In the genomic region with DNA sequence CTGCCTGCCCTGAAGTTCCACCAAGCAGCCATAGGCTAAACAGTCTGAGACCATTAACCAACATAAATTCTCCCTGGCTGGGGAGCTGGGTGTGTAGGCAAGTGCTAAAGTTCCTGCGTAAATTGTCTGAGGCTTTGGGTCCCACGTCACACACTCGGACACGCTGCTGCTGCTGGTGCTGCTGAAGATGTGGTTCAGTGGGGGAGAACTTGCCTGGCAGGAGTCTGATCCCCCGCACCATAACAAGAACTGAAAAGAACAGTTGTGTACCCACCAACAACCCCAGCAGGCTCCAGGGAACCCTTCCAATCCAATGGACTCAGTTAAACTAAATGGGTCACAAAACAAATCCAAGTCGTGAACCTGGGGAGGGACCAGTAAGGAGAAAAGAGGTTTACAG, we compare ENCODE assay signal across 19 mouse cellular contexts. TPM values are rescaled to one million over a fixed set of nuclear protein-coding genes. Genes with fewer than 3 reads are reported as not detected.
DNase-seq lines count a peak whose midpoint lies in the region; ATAC-seq and TF ChIP-seq lines count a peak whose summit lies in the region.
"Had no signal": no experiment of that assay in that cellular context is flagged by ENCODE, and none has a peak within 500 bp of the region (broad histone marks: within the 10 kb centered on the region; RNA-seq: fewer than 3 reads in every experiment).

No protein-coding gene starts in this region.

- peak; percentile 63 for DNase-seq in heart, adult 11 months
- no peak for DNase-seq in lung, postnatal 0 days (ENCODE audit: low spot score)
- no peak for DNase-seq in lung, postnatal 4 days
- DNase-seq in stomach, postnatal 0 days (ENCODE audit: low spot score): no peak
- no peak for DNase-seq in left cerebral cortex, postnatal 10 days (ENCODE audit: extremely low spot score in 1 of 2, low spot score in 2 of 2)
- DNase-seq: adrenal gland, adult 2 months; adrenal gland, postnatal 10 days; adrenal gland, postnatal 25 days; cerebellum, adult 11-12 months; cerebellum, adult 2 months; cerebellum, adult 9-10 months; cerebellum, postnatal 10 days; cerebellum, postnatal 25 days had no signal

- no peak for TF ChIP-seq EP300 in lung, postnatal 0 days (IDR thresholded peaks at IDR 0.05)
- TF ChIP-seq EP300 in stomach, postnatal 0 days (optimal IDR thresholded peaks at IDR 0.05): no peak

- H3K4me2 ChIP-seq in heart, embryonic 12.5 days: no peak overlapping the region
- H3K4me2 ChIP-seq in lung, postnatal 0 days (replicated peaks; ENCODE audit: low read depth, low read length): no peak overlapping the region
- H3K4me2 ChIP-seq in stomach, postnatal 0 days (replicated peaks; ENCODE audit: low read depth): no peak overlapping the region
- H3K4me2 ChIP-seq: embryonic facial prominence, embryonic 12.5 days; forebrain, embryonic 13.5 days; forebrain, embryonic 15.5 days had no signal

- intact Hi-C loops in left cerebral cortex, postnatal 10 days (cut with DNase I): no loop called here

- H3K27me3 ChIP-seq in heart, embryonic 12.5 days (replicated peaks): no peaks in the 10 kb centered on the region
- no peaks in the 10 kb centered on the region for H3K27me3 ChIP-seq in lung, postnatal 0 days (replicated peaks; ENCODE audit: insufficient read depth, low read length)
- no peaks in the 10 kb centered on the region for H3K27me3 ChIP-seq in stomach, postnatal 0 days (ENCODE audit: control insufficient read depth, insufficient read depth, low read length)
- H3K27me3 ChIP-seq: embryonic facial prominence, embryonic 12.5 days; forebrain, embryonic 13.5 days; forebrain, embryonic 15.5 days had no signal

- no peak for ATAC-seq in heart, embryonic 12.5 days (ENCODE audit: insufficient number of reproducible peaks, low FRiP score)
- ATAC-seq in lung, postnatal 0 days: no peak
- no peak for ATAC-seq in stomach, postnatal 0 days (ENCODE audit: low FRiP score, low TSS enrichment)
- ATAC-seq: forebrain, embryonic 13.5 days; forebrain, embryonic 15.5 days had no signal

- no peak overlapping the region for H3K27ac ChIP-seq in heart, embryonic 12.5 days (ENCODE audit: poor library complexity, severe bottlenecking)
- peak overlapping the region; percentile 16; the same call in 1 of the 2 replicates for H3K27ac ChIP-seq in lung, postnatal 0 days (ENCODE audit: low read length)
- H3K27ac ChIP-seq in stomach, postnatal 0 days (replicated peaks): 0 out of 2 replicates have a peak overlapping the region, but pooled peaks have one; percentile 35
- H3K27ac ChIP-seq: embryonic facial prominence, embryonic 10.5 days; embryonic facial prominence, embryonic 12.5 days; forebrain, embryonic 13.5 days; forebrain, embryonic 15.5 days had no signal

- H3K4me3 ChIP-seq in heart, embryonic 12.5 days: no peak overlapping the region
- no peak overlapping the region for H3K4me3 ChIP-seq in lung, postnatal 0 days (ENCODE audit: low read depth, low read length)
- H3K4me3 ChIP-seq in stomach, postnatal 0 days (ENCODE audit: low read depth, low read length): no peak overlapping the region
- H3K4me3 ChIP-seq: embryonic facial prominence, embryonic 10.5 days; embryonic facial prominence, embryonic 12.5 days; forebrain, embryonic 13.5 days; forebrain, embryonic 15.5 days had no signal

- no peaks in the 10 kb centered on the region; the same call in 1 of the 2 replicates for H3K9me3 ChIP-seq in heart, embryonic 12.5 days (replicated peaks)
- H3K9me3 ChIP-seq in lung, postnatal 0 days (ENCODE audit: low read length): no peaks in the 10 kb centered on the region
- no peaks in the 10 kb centered on the region for H3K9me3 ChIP-seq in stomach, postnatal 0 days (ENCODE audit: control insufficient read depth, low read length)
- H3K9me3 ChIP-seq: embryonic facial prominence, embryonic 10.5 days; embryonic facial prominence, embryonic 12.5 days; forebrain, embryonic 13.5 days; forebrain, embryonic 15.5 days had no signal

- H3K36me3 ChIP-seq in heart, embryonic 12.5 days: no peaks in the 10 kb centered on the region
- no peaks in the 10 kb centered on the region for H3K36me3 ChIP-seq in lung, postnatal 0 days (ENCODE audit: insufficient read depth, low read length)
- no peaks in the 10 kb centered on the region for H3K36me3 ChIP-seq in stomach, postnatal 0 days (ENCODE audit: control insufficient read depth, insufficient read depth, low read length)
- H3K36me3 ChIP-seq: embryonic facial prominence, embryonic 10.5 days; embryonic facial prominence, embryonic 12.5 days; forebrain, embryonic 15.5 days had no signal

- 68% methylated on average over 6 of the region's 6 CpGs for WGBS in heart, embryonic 12.5 days
- 80% methylated on average over 6 of the region's 6 CpGs for WGBS in lung, postnatal 0 days
- 79% methylated on average over 6 of the region's 6 CpGs for whole genome bisulfite sequencing in stomach, postnatal 0 days

- no peak overlapping the region for H3K9ac ChIP-seq in heart, embryonic 12.5 days
- no peak overlapping the region for H3K9ac ChIP-seq in lung, postnatal 0 days (replicated peaks; ENCODE audit: low read depth)
- H3K9ac ChIP-seq in stomach, postnatal 0 days (ENCODE audit: low read length): no peak overlapping the region
- H3K9ac ChIP-seq: embryonic facial prominence, embryonic 12.5 days; forebrain, embryonic 13.5 days; forebrain, embryonic 15.5 days had no signal

- TF ChIP-seq CTCF in lung, postnatal 0 days (IDR thresholded peaks at IDR 0.05): no peak
- no peak for TF ChIP-seq CTCF in stomach, postnatal 0 days (IDR thresholded peaks at IDR 0.05; ENCODE audit: low read depth)

- H3K4me1 ChIP-seq in heart, embryonic 12.5 days (replicated peaks): peaks cover 28% of the 10 kb centered on the region
- H3K4me1 ChIP-seq in lung, postnatal 0 days (ENCODE audit: insufficient read depth, low read depth, low read length): peaks cover 5% of the 10 kb centered on the region; the same call in 1 of the 2 replicates
- 0 out of 2 replicates have a peak, but pooled peaks cover 5% of the 10 kb centered on the region for H3K4me1 ChIP-seq in stomach, postnatal 0 days (replicated peaks; ENCODE audit: control insufficient read depth, insufficient read depth)
- H3K4me1 ChIP-seq: forebrain, embryonic 13.5 days had no signal

RNA-seq across cellular contexts. Expression of gene Tjp1, which starts 56.2 kb away (rescaled TPM):
- 35.5 and 41.4 TPM in 2 replicates for polyA plus RNA-seq in heart, embryonic 12.5 days (2016; fragmentation: Nextera tagmentation; extraction: Ambion mirVana)
- 42.0 and 52.6 TPM in 2 replicates for polyA plus RNA-seq in lung, postnatal 0 days (2015; fragmentation: Nextera tagmentation; extraction: Ambion mirVana)
- 12.6 and 13.0 TPM in 2 replicates for polyA plus RNA-seq in stomach, postnatal 0 days (2015; fragmentation: Nextera tagmentation; extraction: Ambion mirVana)
- 100 to 1,000 TPM; 112 to 129 TPM for total RNA-seq in left cerebral cortex, postnatal 10 days (2021)
- total RNA-seq: MEL had no signal
